Mouse (Mus musculus) lung, postnatal 0 days (tissue): ENCODE results near the gene Synpo2l. TPM values are rescaled to one million over a fixed set of nuclear protein-coding genes. Genes with fewer than 3 reads are reported as not detected.

Experiments used
- ATAC-seq: fragments of 200-750 bp; cut with Nextera tagmentation; 2 replicates; pipeline ENCODE4 v1.8.0; 2017; ENCODE audit warnings: moderate library complexity
- DNase-seq: peaks from one replicate; pipeline ENCODE4 v3.0.0-alpha.2; 2016; ENCODE audit warnings: low spot score
- H3K27ac ChIP-seq: fragments of 300-500 bp; sonication (generic); 2 replicates; pipeline ENCODE4 v1.5.1; 2014; ENCODE audit warnings: antibody characterized with exemption, mild to moderate bottlenecking, low read length, mixed read lengths
- H3K27me3 ChIP-seq: fragments of 300-500 bp; sonication (generic); replicated peaks from 2 replicates; pipeline ENCODE4 v1.6.1; 2014; ENCODE audit warnings: low read length, mixed read lengths; ENCODE audit not compliant: insufficient read depth
- H3K36me3 ChIP-seq: fragments of 300-500 bp; sonication (generic); 2 replicates; pipeline ENCODE4 v1.6.1; 2014; ENCODE audit warnings: low read length, mixed read lengths; ENCODE audit not compliant: insufficient read depth
- H3K4me1 ChIP-seq: fragments of 300-500 bp; sonication (generic); 2 replicates; pipeline ENCODE4 v1.6.1; 2014; ENCODE audit warnings: antibody characterized with exemption, low read depth, low read length, mixed read lengths; ENCODE audit not compliant: insufficient read depth
- H3K4me2 ChIP-seq: fragments of 300-500 bp; sonication (generic); replicated peaks from 2 replicates; pipeline ENCODE4 v1.6.1; 2014; ENCODE audit warnings: low read depth, mild to moderate bottlenecking, low read length, moderate library complexity, mixed read lengths
- H3K4me3 ChIP-seq: fragments of 300-500 bp; sonication (generic); 2 replicates; pipeline ENCODE4 v1.5.1; 2014; ENCODE audit warnings: low read depth, low read length
- H3K9ac ChIP-seq: fragments of 300-500 bp; sonication (generic); replicated peaks from 2 replicates; pipeline ENCODE4 v1.6.1; 2014; ENCODE audit warnings: low read depth, mild to moderate bottlenecking
- H3K9me3 ChIP-seq: fragments of 300-500 bp; sonication (generic); 2 replicates; pipeline ENCODE4 v1.6.1; 2016; ENCODE audit warnings: low read length, mixed read lengths
- CTCF ChIP-seq: IDR thresholded peaks from 2 replicates; pipeline ENCODE4 v1.5.1; 2016; ENCODE audit warnings: antibody characterized with exemption, mild to moderate bottlenecking
- EP300 ChIP-seq: IDR thresholded peaks from 2 replicates; pipeline ENCODE4 v1.6.1; 2016; ENCODE audit warnings: antibody characterized with exemption, mild to moderate bottlenecking, control low read depth
- WGBS: fragments of 180-500 bp; shearing (Covaris S2); extraction: QIAGEN DNeasy Blood & Tissue Kit; methylation state at CpG from one replicate; pipeline ENCODE4 v1.1.7; 2014; 5-methylcytosine and 5-hydroxymethylcytosine counted together
- polyA plus RNA-seq: library from polyadenylated mRNA; unstranded; fragments of >200 nt; fragmentation: Nextera tagmentation; extraction: Ambion mirVana; gene quantifications from 2 replicates; pipeline ENCODE4 v1.2.1, GENCODE M21; 2015

The Synpo2l gene
- polyA plus RNA-seq, 1 experiment from 2014 or later = 0.63 TPM

- peak; percentile 89 for DNase-seq
- Histone ChIP-seq H3K27ac (peak within 1 kb of the TSS; percentile 68), H3K36me3 (no peaks in the 10 kb centered on the region), H3K9me3 (no peaks in the 10 kb centered on the region), H3K4me3 (peak within 1 kb of the TSS; percentile 51), H3K4me1 (0 out of 2 replicates have a peak, but pooled peaks cover 7% of the 10 kb centered on the region), H3K27me3 (no peaks in the 10 kb centered on the region), H3K9ac (peak within 1 kb of the TSS; percentile 76), H3K4me2 (peak within 1 kb of the TSS; percentile 57)
- ATAC-seq = peak; percentile 73
- TF ChIP-seq CTCF = no peak
- TF ChIP-seq EP300 = no peak
- WGBS = under 1% methylated on average over 61 of the region's 61 CpGs
Observed at GRCm38 (mm10) chr14:20702741-20703381, 34.7 kb upstream of the Synpo2l start, which contains the start of gene Chchd1. Gene Chchd1 (plus strand): TSS chr14:20703006.

DNA sequence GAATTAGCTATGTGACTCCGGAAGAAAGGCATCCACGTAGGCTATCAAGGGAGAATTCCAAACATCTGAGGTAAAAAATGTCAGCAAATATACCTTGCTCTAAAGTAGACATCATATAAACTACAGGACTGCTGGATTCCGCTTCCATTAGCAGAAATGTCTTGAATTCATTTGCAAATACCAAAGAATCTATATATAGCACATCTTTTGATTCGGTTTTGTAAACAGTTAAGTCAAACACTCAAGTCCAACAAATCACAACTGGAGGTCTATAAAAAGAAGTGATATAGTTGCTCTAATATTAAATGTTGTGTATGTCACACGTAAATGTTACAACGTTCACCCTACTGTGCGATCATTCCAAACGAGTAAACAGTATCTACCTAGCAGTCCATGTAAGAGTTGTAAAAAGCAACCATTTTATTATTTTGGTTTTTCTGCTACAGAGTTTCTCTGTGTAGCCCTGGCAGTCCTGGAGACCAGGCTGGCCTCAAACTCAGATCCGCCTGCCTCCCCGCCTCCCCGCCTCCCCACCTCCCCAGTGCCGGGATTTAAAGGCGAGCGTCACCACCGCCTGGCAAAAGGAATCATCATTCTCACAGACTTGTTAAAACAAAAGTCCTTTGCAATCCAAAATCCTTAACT is 34.1 kb upstream of the Synpo2l start:
- ATAC-seq = peak; percentile 9
- Histone ChIP-seq H3K4me2 (peak overlapping the region; percentile 57), H3K4me1 (peaks cover 7% of the 10 kb centered on the region; the same call in 1 of the 2 replicates), H3K9me3 (no peaks in the 10 kb centered on the region), H3K36me3 (no peaks in the 10 kb centered on the region), H3K27me3 (no peaks in the 10 kb centered on the region), H3K9ac (peak overlapping the region; percentile 76), H3K4me3 (peak overlapping the region; percentile 51), H3K27ac (peak overlapping the region; percentile 68)
- TF ChIP-seq CTCF (no peak), EP300 (peak; percentile 31; the same call in 1 of the 2 replicates)
- WGBS = 5% methylated on average over 15 of the region's 15 CpGs
- peak; percentile 70 for DNase-seq

GRCm38 (mm10) chr14:20701554-20701953 is 33.4 kb upstream of the Synpo2l start:
- ATAC-seq = no peak
- Histone ChIP-seq H3K27me3 (no peaks in the 10 kb centered on the region), H3K27ac (peak overlapping the region; percentile 68), H3K36me3 (no peaks in the 10 kb centered on the region), H3K4me1 (peaks cover 11% of the 10 kb centered on the region; the same call in 1 of the 2 replicates), H3K9me3 (no peaks in the 10 kb centered on the region), H3K4me3 (0 out of 2 replicates have a peak overlapping the region, but pooled peaks have one; percentile 51), H3K9ac (no peak overlapping the region), H3K4me2 (peak overlapping the region; percentile 57; the same call in 1 of the 2 replicates)
- no peak for DNase-seq
- WGBS = 70% methylated on average over 8 of the region's 8 CpGs
- TF ChIP-seq CTCF (no peak), EP300 (no peak)

DNA sequence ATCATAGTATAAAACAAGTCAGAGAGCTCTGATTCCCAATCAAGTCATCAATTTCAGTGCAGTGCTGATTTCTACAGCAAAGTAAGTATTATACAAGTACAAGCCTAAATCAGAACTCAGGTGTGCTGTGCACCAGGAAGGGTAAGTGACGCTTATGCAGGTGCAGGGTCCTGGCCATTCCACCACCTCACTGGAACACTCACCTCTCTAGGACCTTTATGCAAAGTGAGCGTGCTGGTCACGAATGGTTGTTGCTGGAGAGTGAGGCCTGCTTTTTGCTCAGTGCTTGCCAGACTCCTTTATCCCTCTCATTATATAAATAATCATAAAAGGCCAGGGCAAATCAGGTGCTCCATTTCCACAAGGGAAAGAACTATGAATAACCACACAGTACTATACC is 32.2 kb upstream of the Synpo2l start:
- DNase-seq (no peak), ATAC-seq (no peak)
- Histone ChIP-seq H3K4me2 (no peak overlapping the region), H3K27ac (no peak overlapping the region), H3K27me3 (no peaks in the 10 kb centered on the region), H3K4me1 (peaks cover 20% of the 10 kb centered on the region; the same call in 1 of the 2 replicates), H3K36me3 (no peaks in the 10 kb centered on the region), H3K4me3 (no peak overlapping the region), H3K9me3 (no peaks in the 10 kb centered on the region), H3K9ac (no peak overlapping the region)
- TF ChIP-seq EP300 = no peak
- no peak for TF ChIP-seq CTCF
- WGBS = 82% methylated on average over 3 of the region's 3 CpGs

DNA sequence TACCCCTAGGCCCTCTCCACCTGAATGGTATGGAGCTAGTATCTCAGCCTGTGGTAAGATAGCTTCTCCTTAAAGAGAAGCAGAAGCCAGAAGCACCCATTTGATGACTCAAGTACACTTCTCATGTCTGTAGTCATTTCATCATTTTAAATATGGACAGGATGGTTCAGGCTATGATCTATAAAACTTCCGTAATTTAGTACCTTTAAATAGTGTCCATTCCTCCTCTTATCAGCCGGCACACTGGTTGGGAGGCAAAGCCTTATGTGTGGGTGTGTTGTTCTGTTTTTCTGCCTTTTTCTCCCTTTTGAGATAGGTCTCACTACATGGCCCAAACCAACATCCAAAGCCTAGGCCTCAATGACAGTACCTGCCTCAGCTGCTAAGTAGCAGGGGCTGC is 30.4 kb upstream of the Synpo2l start:
- no peak overlapping the region for H3K9ac ChIP-seq
- WGBS = 90% methylated on average over 2 of the region's 2 CpGs
- DNase-seq = no peak
- no peaks in the 10 kb centered on the region for H3K36me3 ChIP-seq
- no peak for ATAC-seq
- no peak overlapping the region for H3K4me3 ChIP-seq
- H3K9me3 ChIP-seq = no peaks in the 10 kb centered on the region
- no peaks in the 10 kb centered on the region for H3K27me3 ChIP-seq
- no peak overlapping the region for H3K27ac ChIP-seq
- no peak overlapping the region for H3K4me2 ChIP-seq
- peaks cover 23% of the 10 kb centered on the region for H3K4me1 ChIP-seq
- TF ChIP-seq EP300 = no peak

DNA sequence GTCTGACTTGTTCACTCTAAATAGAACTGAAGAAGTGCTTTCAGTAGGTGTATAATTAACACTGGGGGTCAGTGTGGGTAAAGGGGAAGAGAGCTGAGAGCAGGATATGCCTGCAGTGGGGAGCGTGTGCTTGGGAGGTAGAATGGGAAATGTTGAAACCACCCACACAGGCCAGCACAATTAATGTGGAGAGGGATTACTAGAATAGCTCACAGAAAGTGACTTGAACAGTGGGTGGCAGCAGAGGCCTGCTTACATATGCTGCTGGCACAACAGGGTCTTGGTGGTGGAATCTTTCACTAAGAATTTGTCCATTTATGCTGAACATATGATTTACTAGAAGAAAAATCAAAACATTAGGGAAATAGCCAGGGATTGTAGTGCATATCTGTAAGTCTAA is 28.8 kb upstream of the Synpo2l start:
- Histone ChIP-seq H3K36me3 (peaks cover 3% of the 10 kb centered on the region; the same call in 1 of the 2 replicates), H3K4me2 (peak overlapping the region; percentile 81), H3K4me1 (peaks cover 23% of the 10 kb centered on the region), H3K27ac (no peak overlapping the region), H3K9me3 (no peaks in the 10 kb centered on the region), H3K4me3 (no peak overlapping the region), H3K27me3 (no peaks in the 10 kb centered on the region), H3K9ac (no peak overlapping the region)
- ATAC-seq (peak; percentile 24), DNase-seq (peak; percentile 86)
- TF ChIP-seq EP300 (no peak), CTCF (peak; percentile 75)
- 0% methylated on average over 1 of the region's 1 CpGs for WGBS
